Mouse (Mus musculus): ENCODE data around the gene Nrf1. TPM values are rescaled to one million over a fixed set of nuclear protein-coding genes. Genes with fewer than 3 reads are reported as not detected.
A peak's percentile ranks its signal among the peaks of the same experiment; 100 is the strongest.

Nrf1 gene
- polyA plus RNA-seq, 1 experiment, result 6.6 TPM

GRCm38 (mm10) chr6:30172441-30172819 lies 124.6 kb downstream of the Nrf1 start:
- Histone ChIP-seq H3K4me1 (ENCODE audit: control insufficient read depth, insufficient read depth, insufficient read length, low read length) (peaks cover 7% of the 10 kb centered on the region; the same call in 1 of the 2 replicates), H3K4me3 (ENCODE audit: insufficient read depth, low read depth, low read length) (no peak overlapping the region), H3K27ac (replicated peaks; ENCODE audit: low read depth, low read length) (no peak overlapping the region)

GRCm38 (mm10) chr6:30172820-30173550 lies 125.2 kb downstream of the Nrf1 start:
- Histone ChIP-seq H3K4me3 (ENCODE audit: insufficient read depth, low read depth, low read length) (peak overlapping the region; percentile 39), H3K27ac (replicated peaks; ENCODE audit: low read depth, low read length) (no peak overlapping the region), H3K4me1 (ENCODE audit: control insufficient read depth, insufficient read depth, insufficient read length, low read length) (peaks cover 5% of the 10 kb centered on the region; the same call in 1 of the 2 replicates)

- Histone ChIP-seq H3K4me3 (ENCODE audit: insufficient read depth, low read depth, low read length) (peak overlapping the region; percentile 39), H3K4me1 (ENCODE audit: control insufficient read depth, insufficient read depth, insufficient read length, low read length) (peaks cover 2% of the 10 kb centered on the region; the same call in 1 of the 2 replicates), H3K27ac (replicated peaks; ENCODE audit: low read depth, low read length) (no peak overlapping the region)
Measured at GRCm38 (mm10) chr6:30173551-30174460, 126.0 kb downstream of the Nrf1 start.

- Histone ChIP-seq H3K4me1 (ENCODE audit: control insufficient read depth, insufficient read depth, insufficient read length, low read length) (peaks cover 2% of the 10 kb centered on the region; the same call in 1 of the 2 replicates), H3K27ac (replicated peaks; ENCODE audit: low read depth, low read length) (no peak overlapping the region), H3K4me3 (ENCODE audit: insufficient read depth, low read depth, low read length) (0 out of 2 replicates have a peak overlapping the region, but pooled peaks have one; percentile 39)
Measured at GRCm38 (mm10) chr6:30174461-30175224, 126.9 kb downstream of the Nrf1 start.

GRCm38 (mm10) chr6:30175225-30175917 lies 127.6 kb downstream of the Nrf1 start:
- peaks cover 2% of the 10 kb centered on the region; the same call in 1 of the 2 replicates for H3K4me1 ChIP-seq (ENCODE audit: control insufficient read depth, insufficient read depth, insufficient read length, low read length)
- H3K4me3 ChIP-seq (ENCODE audit: insufficient read depth, low read depth, low read length), result peak overlapping the region; percentile 12; the same call in 1 of the 2 replicates
- H3K27ac ChIP-seq (replicated peaks; ENCODE audit: low read depth, low read length), result no peak overlapping the region

GRCm38 (mm10) chr6:30175918-30176421 lies 128.2 kb downstream of the Nrf1 start:
- Histone ChIP-seq H3K27ac (replicated peaks; ENCODE audit: low read depth, low read length) (no peak overlapping the region), H3K4me1 (ENCODE audit: control insufficient read depth, insufficient read depth, insufficient read length, low read length) (peaks cover 2% of the 10 kb centered on the region; the same call in 1 of the 2 replicates), H3K4me3 (ENCODE audit: insufficient read depth, low read depth, low read length) (peak overlapping the region; percentile 12)

GRCm38 (mm10) chr6:30176496-30176895 lies 128.7 kb downstream of the Nrf1 start:
- Histone ChIP-seq H3K4me3 (ENCODE audit: insufficient read depth, low read depth, low read length) (no peak overlapping the region), H3K4me1 (ENCODE audit: control insufficient read depth, insufficient read depth, insufficient read length, low read length) (peaks cover 2% of the 10 kb centered on the region; the same call in 1 of the 2 replicates), H3K27ac (replicated peaks; ENCODE audit: low read depth, low read length) (no peak overlapping the region)

- Histone ChIP-seq H3K4me1 (ENCODE audit: control insufficient read depth, insufficient read depth, insufficient read length, low read length) (peaks cover 2% of the 10 kb centered on the region; the same call in 1 of the 2 replicates), H3K4me3 (ENCODE audit: insufficient read depth, low read depth, low read length) (no peak overlapping the region), H3K27ac (replicated peaks; ENCODE audit: low read depth, low read length) (no peak overlapping the region)
Measured at GRCm38 (mm10) chr6:30177305-30177704, 129.5 kb downstream of the Nrf1 start.

GRCm38 (mm10) chr6:30178023-30178639 lies 130.3 kb downstream of the Nrf1 start:
- Histone ChIP-seq H3K4me3 (ENCODE audit: insufficient read depth, low read depth, low read length) (no peak overlapping the region), H3K4me1 (ENCODE audit: control insufficient read depth, insufficient read depth, insufficient read length, low read length) (peaks cover 2% of the 10 kb centered on the region; the same call in 1 of the 2 replicates), H3K27ac (replicated peaks; ENCODE audit: low read depth, low read length) (no peak overlapping the region)

GRCm38 (mm10) chr6:30179046-30179445 lies 131.3 kb downstream of the Nrf1 start:
- H3K27ac ChIP-seq (replicated peaks; ENCODE audit: low read depth, low read length), result no peak overlapping the region
- no peak overlapping the region for H3K4me3 ChIP-seq (ENCODE audit: insufficient read depth, low read depth, low read length)
- H3K4me1 ChIP-seq (ENCODE audit: control insufficient read depth, insufficient read depth, insufficient read length, low read length), result peaks cover 2% of the 10 kb centered on the region; the same call in 1 of the 2 replicates

GRCm38 (mm10) chr6:30180321-30180720 lies 132.5 kb downstream of the Nrf1 start:
- no peak overlapping the region for H3K4me3 ChIP-seq (ENCODE audit: insufficient read depth, low read depth, low read length)
- no peak overlapping the region for H3K27ac ChIP-seq (replicated peaks; ENCODE audit: low read depth, low read length)
- no peaks in the 10 kb centered on the region; the same call in 1 of the 2 replicates for H3K4me1 ChIP-seq (ENCODE audit: control insufficient read depth, insufficient read depth, insufficient read length, low read length)

GRCm38 (mm10) chr6:30182038-30182437 lies 134.2 kb downstream of the Nrf1 start:
- Histone ChIP-seq H3K27ac (replicated peaks; ENCODE audit: low read depth, low read length) (no peak overlapping the region), H3K4me1 (ENCODE audit: control insufficient read depth, insufficient read depth, insufficient read length, low read length) (no peaks in the 10 kb centered on the region), H3K4me3 (ENCODE audit: insufficient read depth, low read depth, low read length) (no peak overlapping the region)

GRCm38 (mm10) chr6:30183624-30184023 lies 135.8 kb downstream of the Nrf1 start:
- Histone ChIP-seq H3K27ac (replicated peaks; ENCODE audit: low read depth, low read length) (no peak overlapping the region), H3K4me1 (ENCODE audit: control insufficient read depth, insufficient read depth, insufficient read length, low read length) (no peaks in the 10 kb centered on the region), H3K4me3 (ENCODE audit: insufficient read depth, low read depth, low read length) (no peak overlapping the region)

- Histone ChIP-seq H3K4me1 (ENCODE audit: control insufficient read depth, insufficient read depth, insufficient read length, low read length) (no peaks in the 10 kb centered on the region), H3K4me3 (ENCODE audit: insufficient read depth, low read depth, low read length) (no peak overlapping the region), H3K27ac (replicated peaks; ENCODE audit: low read depth, low read length) (no peak overlapping the region)
Measured at GRCm38 (mm10) chr6:30195656-30196055, 147.9 kb downstream of the Nrf1 start.
